Mouse (Mus musculus) thymus, postnatal 36 days (tissue): ENCODE measurements around the gene Cnpy2.
"Not testable (repeated sequence)": the region's sequence is repeated elsewhere in the genome, so short reads cannot be mapped to it uniquely, and the experiment has no call there.

Experiments used
- DNase-seq, 2 experiments: peaks; one replicate each; pipeline ENCODE4 v3.0.0; 2022; ENCODE audit warnings: mixed read lengths in 2 of 2

Gene Cnpy2

GRCm38 (mm10) chr10:128322141-128323108, at the start of gene Cnpy2:
Cnpy2 (plus strand) TSS chr10:128322459.
- peak; percentile 78 to 84 for DNase-seq

GRCm38 (mm10) chr10:128272819-128273439, 49.3 kb upstream of the Cnpy2 start:
- not testable (repeated sequence) for DNase-seq

- not testable (repeated sequence) for DNase-seq
Observed at GRCm38 (mm10) chr10:128275374-128275773, 46.9 kb upstream of the Cnpy2 start.

GRCm38 (mm10) chr10:128278158-128278557, 44.1 kb upstream of the Cnpy2 start:
- no peak for DNase-seq

GRCm38 (mm10) chr10:128280943-128281342, 41.3 kb upstream of the Cnpy2 start:
- DNase-seq = no peak

- DNase-seq = no peak
Observed at GRCm38 (mm10) chr10:128281682-128282081, 40.6 kb upstream of the Cnpy2 start.

GRCm38 (mm10) chr10:128282886-128283450, 39.3 kb upstream of the Cnpy2 start:
- DNase-seq = no peak

- DNase-seq = peak; percentile 51 to 56
Observed at GRCm38 (mm10) chr10:128283604-128284579, 38.4 kb upstream of the Cnpy2 start.

GRCm38 (mm10) chr10:128290594-128290993, 31.7 kb upstream of the Cnpy2 start:
- not testable (repeated sequence) for DNase-seq

GRCm38 (mm10) chr10:128296370-128297090, 25.7 kb upstream of the Cnpy2 start:
- DNase-seq = no peak

- DNase-seq = no peak
Observed at GRCm38 (mm10) chr10:128297221-128297620, 25.0 kb upstream of the Cnpy2 start.

- no peak for DNase-seq
Observed at GRCm38 (mm10) chr10:128297622-128298021, 24.6 kb upstream of the Cnpy2 start.

- no peak for DNase-seq
Observed at GRCm38 (mm10) chr10:128298243-128298642, 24.0 kb upstream of the Cnpy2 start.

GRCm38 (mm10) chr10:128298702-128299171, 23.5 kb upstream of the Cnpy2 start, which contains the start of gene Il23a:
Il23a (minus strand) TSS chr10:128298752.
- DNase-seq = no peak

GRCm38 (mm10) chr10:128302357-128302756, 19.9 kb upstream of the Cnpy2 start:
- DNase-seq = no peak

GRCm38 (mm10) chr10:128302785-128303125, 19.5 kb upstream of the Cnpy2 start:
- DNase-seq = no peak

- peak; percentile 100 for DNase-seq
Observed at GRCm38 (mm10) chr10:128303126-128304021, 18.9 kb upstream of the Cnpy2 start, which contains the start of gene Pan2. Pan2 (plus strand) TSS chr10:128303335.

GRCm38 (mm10) chr10:128309654-128310053, 12.6 kb upstream of the Cnpy2 start:
- DNase-seq = no peak

GRCm38 (mm10) chr10:128310177-128310576, 12.1 kb upstream of the Cnpy2 start:
- no peak for DNase-seq

- DNase-seq = no peak
Observed at GRCm38 (mm10) chr10:128310902-128311301, 11.4 kb upstream of the Cnpy2 start.
